Mouse (Mus musculus) heart, adult 2 months (tissue): ENCODE results near the gene Spo11.

Experiments
- CTCF ChIP-seq: fragments of 200-600 bp; IDR thresholded peaks from 2 replicates; pipeline ENCODE4 v1.8.1; 2022; ENCODE audit warnings: antibody characterized with exemption, mild to moderate bottlenecking, moderate library complexity
- POLR2A ChIP-seq: fragments of 200-500 bp; IDR thresholded peaks from 2 replicates; pipeline ENCODE4 v1.6.1; 2011; ENCODE audit warnings: mild to moderate bottlenecking, low read depth, low read length, control low read depth; ENCODE audit not compliant: insufficient read depth

GRCm38 (mm10) chr2:173011440-173011839 lies 33.9 kb downstream of the Spo11 start:
- TF ChIP-seq CTCF = no peak
- TF ChIP-seq POLR2A = no peak
